Mouse (Mus musculus): ENCODE data around the gene Cmip. TPM values are rescaled to one million over a fixed set of nuclear protein-coding genes. Genes with fewer than 3 reads are reported as not detected.

Gene Cmip
- polyA plus RNA-seq, 1 experiment: 103 TPM

GRCm38 (mm10) chr8:117454516-117455116, 197.8 kb downstream of the Cmip start:
- peaks cover 66% of the 10 kb centered on the region for H3K36me3 ChIP-seq (ENCODE audit: control insufficient read depth, insufficient read depth, low read length)
- 94% methylated on average over 14 of the region's 14 CpGs for WGBS

GRCm38 (mm10) chr8:117455701-117456100, 198.8 kb downstream of the Cmip start:
- Histone ChIP-seq H3K4me3 (ENCODE audit: control insufficient read depth, insufficient read depth, low read length) (no peak overlapping the region), H3K36me3 (ENCODE audit: control insufficient read depth, insufficient read depth, low read length) (peaks cover 62% of the 10 kb centered on the region), H3K27ac (ENCODE audit: control insufficient read depth, insufficient read depth, low read length) (no peak overlapping the region), H3K4me1 (replicated peaks; ENCODE audit: control insufficient read depth, insufficient read depth, low read length) (no peaks in the 10 kb centered on the region), H3K27me3 (ENCODE audit: control insufficient read depth, insufficient read depth, low read length) (no peaks in the 10 kb centered on the region)
- 97% methylated on average over 6 of the region's 6 CpGs for WGBS
- TF ChIP-seq POLR2A (IDR thresholded peaks at IDR 0.05; ENCODE audit: control insufficient read depth, extremely low read depth, insufficient read depth, low read length, poor library complexity): no peak
- TF ChIP-seq CTCF (IDR thresholded peaks at IDR 0.05; ENCODE audit: borderline replicate concordance, control insufficient read depth, extremely low read depth, insufficient read depth, low read length, poor library complexity): no peak
- DNase-seq: no peak

More at GRCm38 (mm10) chr8:117454516-117455116, 197.8 kb downstream of the Cmip start:
- H3K27ac ChIP-seq (ENCODE audit: control insufficient read depth, insufficient read depth, low read length): no peak overlapping the region
- H3K4me1 ChIP-seq (replicated peaks; ENCODE audit: control insufficient read depth, insufficient read depth, low read length): no peaks in the 10 kb centered on the region
- no peak overlapping the region for H3K4me3 ChIP-seq (ENCODE audit: control insufficient read depth, insufficient read depth, low read length)
- no peaks in the 10 kb centered on the region for H3K27me3 ChIP-seq (ENCODE audit: control insufficient read depth, insufficient read depth, low read length)
- DNase-seq: no peak
- no peak for TF ChIP-seq POLR2A (IDR thresholded peaks at IDR 0.05; ENCODE audit: control insufficient read depth, extremely low read depth, insufficient read depth, low read length, poor library complexity)
- no peak for TF ChIP-seq CTCF (IDR thresholded peaks at IDR 0.05; ENCODE audit: borderline replicate concordance, control insufficient read depth, extremely low read depth, insufficient read depth, low read length, poor library complexity)

DNA sequence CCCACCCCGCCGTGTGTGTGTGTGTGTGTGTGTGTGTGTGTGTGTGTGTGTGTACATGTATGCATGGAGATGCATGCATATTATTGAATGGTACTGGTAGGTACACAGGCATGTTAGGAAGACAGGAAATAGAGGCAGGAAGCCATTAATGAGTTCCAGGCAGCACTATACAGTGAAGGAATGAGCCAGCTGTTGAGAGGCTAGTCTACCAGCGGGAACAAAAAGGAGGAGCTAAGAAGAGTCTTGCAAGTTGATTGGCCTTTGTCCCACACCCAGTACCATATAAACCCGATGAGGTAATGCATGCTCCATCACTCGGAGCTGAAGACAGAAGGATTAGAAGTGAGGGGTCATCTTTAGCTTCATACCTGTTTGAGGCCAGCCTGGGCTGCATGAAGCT, 201.6 kb downstream of the Cmip start:
- H3K27ac ChIP-seq (ENCODE audit: control insufficient read depth, insufficient read depth, low read length): no peak overlapping the region
- no peak overlapping the region for H3K4me3 ChIP-seq (ENCODE audit: control insufficient read depth, insufficient read depth, low read length)
- no peak for DNase-seq
- TF ChIP-seq POLR2A (IDR thresholded peaks at IDR 0.05; ENCODE audit: control insufficient read depth, extremely low read depth, insufficient read depth, low read length, poor library complexity) (no peak), CTCF (IDR thresholded peaks at IDR 0.05; ENCODE audit: borderline replicate concordance, control insufficient read depth, extremely low read depth, insufficient read depth, low read length, poor library complexity) (no peak)
- 85% methylated on average over 5 of the region's 5 CpGs for WGBS
- H3K4me1 ChIP-seq (replicated peaks; ENCODE audit: control insufficient read depth, insufficient read depth, low read length): no peaks in the 10 kb centered on the region
- H3K27me3 ChIP-seq (ENCODE audit: control insufficient read depth, insufficient read depth, low read length): no peaks in the 10 kb centered on the region
- peaks cover 36% of the 10 kb centered on the region for H3K36me3 ChIP-seq (ENCODE audit: control insufficient read depth, insufficient read depth, low read length)

DNA sequence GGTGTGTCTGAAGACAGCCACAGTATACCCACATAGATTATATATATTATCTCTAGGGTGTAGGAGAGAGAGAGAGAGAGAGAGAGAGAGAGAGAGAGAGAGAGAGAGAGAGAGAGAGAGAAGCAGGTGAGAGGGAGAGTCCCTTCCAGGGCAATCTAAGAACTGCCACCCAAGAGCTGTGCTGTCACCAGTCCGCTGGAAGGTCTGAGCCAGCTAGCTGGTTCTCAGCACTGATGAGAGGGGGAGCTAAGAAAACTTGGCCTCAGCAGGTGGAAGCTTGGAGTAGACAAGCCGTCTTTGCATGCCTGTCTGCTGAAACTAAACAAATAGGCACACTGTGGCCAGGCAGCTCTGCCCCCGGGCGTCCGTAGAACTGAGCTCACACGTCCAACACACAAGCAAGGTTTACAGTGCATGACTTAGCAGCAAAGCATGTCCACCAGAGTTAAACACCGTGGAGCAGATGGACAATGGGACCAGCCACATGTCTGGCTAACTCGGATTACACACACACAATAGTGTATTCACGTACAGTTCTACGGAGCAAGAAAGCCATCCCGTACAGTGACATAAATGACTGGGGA, 205.9 kb downstream of the Cmip start:
- Histone ChIP-seq H3K36me3 (ENCODE audit: control insufficient read depth, insufficient read depth, low read length) (0 out of 2 replicates have a peak, but pooled peaks cover under 1% of the 10 kb centered on the region), H3K27me3 (ENCODE audit: control insufficient read depth, insufficient read depth, low read length) (no peaks in the 10 kb centered on the region), H3K4me3 (ENCODE audit: control insufficient read depth, insufficient read depth, low read length) (no peak overlapping the region), H3K4me1 (replicated peaks; ENCODE audit: control insufficient read depth, insufficient read depth, low read length) (no peaks in the 10 kb centered on the region), H3K27ac (ENCODE audit: control insufficient read depth, insufficient read depth, low read length) (no peak overlapping the region)
- no peak for DNase-seq
- TF ChIP-seq POLR2A (IDR thresholded peaks at IDR 0.05; ENCODE audit: control insufficient read depth, extremely low read depth, insufficient read depth, low read length, poor library complexity) (no peak), CTCF (IDR thresholded peaks at IDR 0.05; ENCODE audit: borderline replicate concordance, control insufficient read depth, extremely low read depth, insufficient read depth, low read length, poor library complexity) (no peak)
- WGBS: 87% methylated on average over 11 of the region's 11 CpGs

GRCm38 (mm10) chr8:117464525-117464924, 207.7 kb downstream of the Cmip start:
- Histone ChIP-seq H3K4me3 (ENCODE audit: control insufficient read depth, insufficient read depth, low read length) (no peak overlapping the region), H3K27ac (ENCODE audit: control insufficient read depth, insufficient read depth, low read length) (no peak overlapping the region), H3K36me3 (ENCODE audit: control insufficient read depth, insufficient read depth, low read length) (no peaks in the 10 kb centered on the region), H3K4me1 (replicated peaks; ENCODE audit: control insufficient read depth, insufficient read depth, low read length) (no peaks in the 10 kb centered on the region), H3K27me3 (ENCODE audit: control insufficient read depth, insufficient read depth, low read length) (no peaks in the 10 kb centered on the region)
- peak; percentile 27 for DNase-seq
- WGBS: 96% methylated on average over 6 of the region's 6 CpGs
- no peak for TF ChIP-seq CTCF (IDR thresholded peaks at IDR 0.05; ENCODE audit: borderline replicate concordance, control insufficient read depth, extremely low read depth, insufficient read depth, low read length, poor library complexity)
- TF ChIP-seq POLR2A (IDR thresholded peaks at IDR 0.05; ENCODE audit: control insufficient read depth, extremely low read depth, insufficient read depth, low read length, poor library complexity): no peak

GRCm38 (mm10) chr8:117465250-117465649, 208.4 kb downstream of the Cmip start:
- TF ChIP-seq POLR2A (IDR thresholded peaks at IDR 0.05; ENCODE audit: control insufficient read depth, extremely low read depth, insufficient read depth, low read length, poor library complexity) (no peak), CTCF (IDR thresholded peaks at IDR 0.05; ENCODE audit: borderline replicate concordance, control insufficient read depth, extremely low read depth, insufficient read depth, low read length, poor library complexity) (no peak)
- 32% methylated on average over 5 of the region's 5 CpGs for WGBS
- Histone ChIP-seq H3K27ac (ENCODE audit: control insufficient read depth, insufficient read depth, low read length) (no peak overlapping the region), H3K4me3 (ENCODE audit: control insufficient read depth, insufficient read depth, low read length) (no peak overlapping the region), H3K27me3 (ENCODE audit: control insufficient read depth, insufficient read depth, low read length) (no peaks in the 10 kb centered on the region), H3K4me1 (replicated peaks; ENCODE audit: control insufficient read depth, insufficient read depth, low read length) (peaks cover 7% of the 10 kb centered on the region), H3K36me3 (ENCODE audit: control insufficient read depth, insufficient read depth, low read length) (no peaks in the 10 kb centered on the region)
- DNase-seq: peak; percentile 65
